Mouse (Mus musculus) spleen, embryonic (tissue): ENCODE data around the gene Zfp638.
"Not testable (repeated sequence)": the region's sequence is repeated elsewhere in the genome, so short reads cannot be mapped to it uniquely, and the experiment has no call there.

ENCODE experiments used
- CTCF ChIA-PET: fragments of 350-600 bp; sonication (Branson Sonifier 250); formaldehyde crosslinking; loops from one replicate; lab custom pipeline; 2022; lab: Charles Lee

The Zfp638 gene

GRCm38 (mm10) chr6:83866954-83867597, at the start of gene Zfp638:
Gene Zfp638, plus strand, starts transcription at chr6:83867109.
- CTCF ChIA-PET: no interaction called here

GRCm38 (mm10) chr6:83818996-83819395, 47.9 kb upstream of the Zfp638 start:
- CTCF ChIA-PET: no interaction called here

DNA sequence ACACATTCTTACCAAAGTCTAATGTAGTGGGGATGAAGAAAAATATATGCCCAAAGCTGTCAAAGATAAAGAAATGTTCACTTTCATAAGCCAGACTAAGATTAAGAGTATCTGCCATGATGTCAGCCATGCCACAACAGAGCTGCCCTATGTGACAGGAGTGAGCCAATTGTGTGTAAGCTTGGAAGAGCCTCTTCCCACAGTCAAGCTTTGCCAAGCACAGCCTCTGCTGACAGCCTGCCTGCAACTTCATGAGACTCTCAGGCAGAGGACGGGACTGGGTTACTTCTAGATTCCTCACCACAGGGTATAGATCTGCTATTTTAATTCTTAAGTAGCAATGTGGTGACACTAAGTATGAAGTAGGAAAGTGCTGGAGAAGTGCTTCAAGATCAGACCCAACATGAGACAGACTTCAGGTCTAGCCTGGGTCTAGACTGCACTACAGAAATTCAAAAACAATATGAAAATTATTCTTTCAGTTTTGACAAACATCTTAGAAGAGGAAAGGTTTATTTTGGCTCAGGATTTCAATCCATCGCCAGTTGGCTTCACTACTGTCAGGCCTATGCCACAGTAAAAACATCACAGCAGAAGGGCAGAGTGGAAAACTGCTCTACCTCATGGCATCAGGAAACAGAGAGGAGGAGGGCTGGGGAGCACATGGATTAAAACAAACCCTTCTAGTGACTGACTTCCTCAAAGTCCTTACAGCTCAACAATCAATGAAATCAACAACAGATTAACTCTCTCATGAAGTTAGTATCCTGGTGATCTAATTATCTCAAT, 46.0 kb upstream of the Zfp638 start:
- CTCF ChIA-PET: no interaction called here

GRCm38 (mm10) chr6:83821856-83822255, 45.1 kb upstream of the Zfp638 start:
- CTCF ChIA-PET: no interaction called here

GRCm38 (mm10) chr6:83830941-83831605, 35.8 kb upstream of the Zfp638 start:
- CTCF ChIA-PET: no interaction called here

- CTCF ChIA-PET: no interaction called here
These were observed 35.2 kb upstream of the Zfp638 start, which contains the start of gene Paip2b for GRCm38 (mm10) chr6:83831606-83832123. Gene Paip2b, minus strand, starts transcription at chr6:83831741.

- CTCF ChIA-PET: not testable (repeated sequence)
These were observed 34.5 kb upstream of the Zfp638 start for GRCm38 (mm10) chr6:83832393-83832792.

GRCm38 (mm10) chr6:83836826-83837225, 30.1 kb upstream of the Zfp638 start:
- CTCF ChIA-PET: no interaction called here

GRCm38 (mm10) chr6:83838046-83838445, 28.9 kb upstream of the Zfp638 start:
- CTCF ChIA-PET: no interaction called here

GRCm38 (mm10) chr6:83840086-83840485, 26.8 kb upstream of the Zfp638 start:
- CTCF ChIA-PET: no interaction called here

- CTCF ChIA-PET: no interaction called here
These were observed 22.0 kb upstream of the Zfp638 start for GRCm38 (mm10) chr6:83844913-83845312.

DNA sequence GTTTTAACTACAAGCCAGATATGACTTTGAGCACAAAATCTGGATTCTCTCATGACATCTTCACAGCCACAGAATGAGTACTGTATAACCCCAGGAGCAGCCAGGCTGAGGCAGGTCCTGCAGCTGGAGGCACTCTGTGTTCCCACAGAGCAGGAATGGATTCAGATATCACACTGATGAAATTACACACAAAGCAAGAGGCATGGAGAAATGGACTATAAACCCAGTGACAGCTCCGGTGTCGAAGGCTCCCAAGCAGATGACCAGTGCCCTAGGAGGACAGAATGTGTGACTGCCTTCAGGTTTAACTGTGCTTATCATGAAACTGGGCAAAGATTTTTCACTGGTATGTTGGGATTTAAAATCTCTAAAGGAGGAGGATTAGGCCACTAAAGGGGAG, 20.8 kb upstream of the Zfp638 start:
- CTCF ChIA-PET: no interaction called here

DNA sequence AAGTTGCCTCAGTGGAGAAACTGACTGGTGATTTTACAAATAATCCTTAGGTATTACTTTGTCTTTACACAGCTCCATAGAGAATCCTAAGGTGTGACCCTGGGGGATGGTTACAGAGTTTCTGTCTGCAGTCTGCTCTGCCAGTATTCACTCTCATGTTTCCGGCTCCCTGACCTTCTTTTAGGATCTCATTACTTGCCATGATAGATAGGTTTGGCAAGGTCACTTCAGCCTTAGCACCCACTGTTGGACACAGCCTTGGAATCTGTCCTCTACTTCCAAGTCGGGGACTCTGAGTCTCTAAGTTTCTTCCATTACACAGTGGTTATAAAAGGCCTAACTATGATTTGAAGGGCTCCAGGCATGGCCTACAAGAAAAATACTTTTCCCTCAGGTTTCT, 17.5 kb upstream of the Zfp638 start:
- CTCF ChIA-PET: no interaction called here

DNA sequence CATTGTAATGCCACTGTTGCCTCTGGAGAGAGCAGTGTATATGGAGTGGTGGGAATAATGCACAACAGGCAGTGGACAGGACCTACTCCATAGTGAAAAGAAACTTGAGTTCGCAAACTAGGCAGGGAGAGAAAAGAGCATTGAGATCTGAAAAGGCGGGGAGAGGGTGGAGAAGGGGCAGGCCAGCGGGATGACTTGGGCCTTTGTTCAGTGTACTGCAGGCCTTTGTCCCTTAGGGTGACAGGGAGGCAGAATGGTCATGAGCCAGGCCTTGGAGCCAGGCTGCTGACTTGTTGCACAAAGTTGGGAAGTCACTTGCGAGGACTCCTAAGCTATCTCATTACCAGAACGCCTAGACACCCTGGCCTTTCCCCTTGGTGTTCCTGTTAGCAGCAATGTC, 9.4 kb upstream of the Zfp638 start:
- CTCF ChIA-PET: no interaction called here

DNA sequence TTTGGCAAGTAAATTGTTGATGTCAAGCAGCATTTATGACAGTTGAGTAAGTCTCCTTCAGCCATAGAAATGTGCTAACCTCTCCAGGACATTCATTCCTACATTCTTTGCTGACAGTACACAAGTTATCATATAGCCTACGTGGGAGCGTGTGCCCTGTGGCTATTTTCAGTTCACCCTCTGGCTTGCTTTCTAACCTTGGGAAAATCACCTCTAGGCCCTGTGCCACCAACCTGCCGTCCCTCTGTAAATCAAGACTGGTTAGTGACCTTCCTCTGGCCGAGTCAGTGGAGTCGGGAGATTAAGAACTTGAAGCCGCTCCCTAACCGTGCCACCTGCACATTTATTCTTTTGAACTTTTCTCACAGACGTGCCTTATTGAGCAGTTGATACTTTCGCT, 6.9 kb upstream of the Zfp638 start:
- CTCF ChIA-PET: no interaction called here

DNA sequence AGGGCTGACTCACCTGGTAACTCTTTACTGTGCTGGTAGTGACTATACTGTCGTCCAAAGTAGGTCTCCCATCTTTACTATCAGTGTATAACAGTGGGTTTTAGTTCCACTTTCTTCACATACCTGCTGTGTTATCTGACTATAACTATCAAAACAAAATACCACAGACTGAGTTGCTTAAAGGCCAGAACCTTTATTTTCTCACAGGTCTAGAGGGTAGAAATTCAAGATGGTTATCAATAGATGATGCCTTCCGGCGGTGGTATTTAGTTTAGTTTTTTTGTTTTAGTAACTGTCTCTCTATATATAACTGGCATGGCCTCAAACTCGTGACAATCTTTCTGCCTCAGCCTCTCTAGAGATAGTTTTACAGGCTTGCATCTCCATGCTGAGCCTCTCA, 3.4 kb upstream of the Zfp638 start:
- CTCF ChIA-PET: no interaction called here

- CTCF ChIA-PET: no interaction called here
These were observed 486 bp upstream of the Zfp638 start for GRCm38 (mm10) chr6:83866423-83866822.

GRCm38 (mm10) chr6:83867598-83868585, 983 bp downstream of the Zfp638 start:
- CTCF ChIA-PET: no interaction called here

GRCm38 (mm10) chr6:83879815-83880214, 12.9 kb downstream of the Zfp638 start:
- CTCF ChIA-PET: interaction anchor here (0.8 to 1.0 kb wide), 3 partner anchors 9 to 48 kb away, joined by 3 read pairs; no protein-coding TSS in a partner anchor

GRCm38 (mm10) chr6:83886789-83887188, 19.9 kb downstream of the Zfp638 start:
- CTCF ChIA-PET: interaction anchor here (1.0 kb wide), 1 partner anchor 175 kb away, joined by 9 read pairs; no protein-coding TSS in a partner anchor

- CTCF ChIA-PET: no interaction called here
These were observed 21.9 kb downstream of the Zfp638 start for GRCm38 (mm10) chr6:83888802-83889201.
